Mouse (Mus musculus) bone marrow, adult 2 months (tissue): ENCODE measurements around the gene Plcb4.

Experiments used
- CTCF ChIP-seq: fragments of 200-500 bp; IDR thresholded peaks from 2 replicates; pipeline ENCODE4 v1.5.1; 2011; ENCODE audit warnings: low read length, control low read depth; ENCODE audit not compliant: control insufficient read depth, insufficient read depth
- POLR2A ChIP-seq: fragments of 200-500 bp; IDR thresholded peaks from 2 replicates; pipeline ENCODE4 v1.6.1; 2011; ENCODE audit warnings: low read depth, mild to moderate bottlenecking, control low read depth, low read length, borderline replicate concordance; ENCODE audit not compliant: control insufficient read depth

DNA sequence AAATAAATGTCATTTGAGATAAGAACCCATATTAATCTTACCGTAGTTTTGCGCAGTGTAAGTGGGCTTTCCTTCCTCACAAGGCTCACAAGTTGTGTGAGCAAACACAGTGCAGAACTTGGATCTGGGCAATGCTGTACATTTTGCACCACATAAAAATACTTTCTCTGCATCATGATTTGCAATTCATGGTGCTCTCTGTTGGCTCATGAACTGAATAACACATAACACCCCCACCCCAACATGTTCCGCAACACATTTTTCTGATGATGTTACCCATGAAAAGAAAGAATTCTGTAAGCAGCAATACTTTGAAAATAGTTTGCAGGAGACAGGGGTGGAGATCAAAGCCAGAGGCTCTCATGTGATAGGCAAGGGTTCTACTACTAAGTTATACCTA, 174.9 kb downstream of the Plcb4 start:
- TF ChIP-seq POLR2A (no peak), CTCF (no peak)
